Mouse (Mus musculus): ENCODE data around the gene Rsph9. TPM values are rescaled to one million over a fixed set of nuclear protein-coding genes. Genes with fewer than 3 reads are reported as not detected.

Gene Rsph9
- 2.0 and 2.7 TPM in 2 replicates for polyA plus RNA-seq (2015; fragmentation: Nextera tagmentation; extraction: Ambion mirVana)

DNA sequence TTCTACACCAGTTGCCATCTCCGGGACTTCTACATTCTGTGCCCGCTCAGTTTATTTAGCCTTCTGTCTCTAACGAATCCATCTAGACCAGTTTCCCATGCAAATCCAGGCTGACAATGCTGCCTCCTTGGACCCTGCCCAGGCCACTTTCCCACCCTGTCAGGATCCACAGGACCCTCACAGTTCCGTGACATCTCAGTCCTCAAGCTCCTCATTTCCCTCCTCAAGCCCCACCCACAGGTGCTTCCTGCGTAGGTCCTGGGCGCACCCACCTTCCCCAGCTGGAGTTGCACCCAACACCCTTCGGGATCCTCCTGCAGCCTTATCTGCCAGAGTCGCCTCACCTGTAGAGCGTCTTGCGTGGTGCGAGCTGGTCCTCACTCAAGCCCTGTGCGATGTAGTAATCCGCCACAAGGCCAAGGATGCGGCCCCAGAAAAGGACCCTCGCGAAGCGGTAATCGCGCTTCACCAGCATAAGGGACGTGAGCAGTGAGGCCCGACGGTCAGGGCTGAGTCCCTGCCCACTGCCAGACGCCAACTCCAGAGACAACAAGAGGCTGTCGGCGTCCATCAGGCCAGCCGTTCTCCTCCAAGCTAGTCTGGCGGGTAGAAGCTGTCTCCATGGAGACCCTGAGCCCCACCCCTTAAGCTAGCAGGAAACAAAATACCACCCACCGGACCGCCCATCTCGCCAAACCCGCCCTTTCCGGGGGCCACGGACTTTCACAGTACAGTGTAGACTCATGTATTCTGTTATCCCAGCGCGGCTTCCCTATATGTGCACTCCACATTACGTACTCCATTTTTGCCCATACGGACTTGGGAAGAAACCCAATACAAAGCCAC is at the start of gene Rsph9:
Rsph9 (minus strand) TSS at position 639 of the 846 bp plus-strand sequence.

DNA sequence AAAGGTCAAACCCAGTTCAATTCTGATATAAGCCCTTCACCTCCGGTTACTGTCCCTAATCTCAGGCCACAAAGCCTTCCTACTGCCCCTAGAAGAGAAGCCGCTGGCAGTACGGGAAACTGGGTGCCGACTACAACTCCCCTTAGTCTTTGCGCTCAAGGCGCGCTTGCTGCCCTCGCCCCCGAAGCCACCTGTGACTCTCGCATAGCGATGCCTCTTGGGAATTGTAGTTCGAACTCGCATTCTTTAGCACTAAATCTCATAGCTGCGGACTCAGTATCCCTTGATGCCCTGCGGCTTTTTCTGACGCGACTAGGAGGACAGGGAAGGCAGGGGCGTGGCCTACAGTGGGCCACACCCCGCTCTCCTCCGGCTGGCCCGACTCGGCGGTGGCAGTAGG is 16.7 kb upstream of the Rsph9 start, which contains the start of gene Gtpbp2:
Gtpbp2 (plus strand) TSS at position 347 of the 400 bp plus-strand sequence.

DNA sequence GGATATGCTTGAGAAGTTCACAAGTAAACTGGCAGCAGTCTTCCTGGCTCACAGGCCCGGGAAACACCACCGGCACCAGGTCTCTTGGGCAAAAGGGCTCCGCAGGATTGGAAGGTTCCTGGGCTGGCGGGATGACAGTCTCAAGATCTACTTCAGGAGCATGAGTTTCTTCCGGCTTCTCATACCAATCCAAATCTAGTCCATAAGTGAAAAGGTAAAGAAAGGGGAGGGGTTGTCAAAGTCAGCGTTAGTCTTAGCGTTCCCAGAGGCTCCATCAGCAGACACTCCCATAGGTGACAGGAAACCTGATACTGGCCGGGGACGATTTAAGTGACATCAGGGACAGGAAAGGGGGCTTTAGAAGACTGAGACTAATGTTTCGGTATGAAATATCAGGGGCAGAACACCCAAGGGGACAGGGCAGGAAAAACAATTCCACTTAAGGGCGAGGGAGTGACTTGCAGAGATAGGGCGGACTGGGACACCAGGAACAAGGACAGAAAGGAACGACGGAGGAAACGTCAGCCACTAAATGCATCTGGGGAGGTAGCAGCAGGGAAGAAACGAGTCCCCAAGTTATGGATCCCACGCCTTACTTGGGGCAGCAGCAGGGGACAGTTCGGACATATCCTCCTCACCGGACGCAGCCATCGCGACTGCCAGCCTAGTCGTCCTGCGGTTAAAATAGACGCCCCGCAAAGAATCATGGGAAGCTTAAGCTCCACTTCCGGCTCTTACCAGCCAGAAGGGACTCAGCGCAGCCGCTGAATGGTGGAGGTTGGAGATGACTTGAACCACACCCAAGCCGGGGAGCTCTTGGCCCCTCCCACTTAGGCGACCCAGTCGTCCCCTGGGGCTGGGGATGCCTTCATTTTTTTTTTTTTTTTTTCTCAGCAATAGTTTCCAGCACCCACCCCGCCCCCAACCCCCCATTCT is 9.1 kb upstream of the Rsph9 start, which contains the start of gene Mad2l1bp:
Mad2l1bp (minus strand) TSS at position 707 of the 936 bp plus-strand sequence.

DNA sequence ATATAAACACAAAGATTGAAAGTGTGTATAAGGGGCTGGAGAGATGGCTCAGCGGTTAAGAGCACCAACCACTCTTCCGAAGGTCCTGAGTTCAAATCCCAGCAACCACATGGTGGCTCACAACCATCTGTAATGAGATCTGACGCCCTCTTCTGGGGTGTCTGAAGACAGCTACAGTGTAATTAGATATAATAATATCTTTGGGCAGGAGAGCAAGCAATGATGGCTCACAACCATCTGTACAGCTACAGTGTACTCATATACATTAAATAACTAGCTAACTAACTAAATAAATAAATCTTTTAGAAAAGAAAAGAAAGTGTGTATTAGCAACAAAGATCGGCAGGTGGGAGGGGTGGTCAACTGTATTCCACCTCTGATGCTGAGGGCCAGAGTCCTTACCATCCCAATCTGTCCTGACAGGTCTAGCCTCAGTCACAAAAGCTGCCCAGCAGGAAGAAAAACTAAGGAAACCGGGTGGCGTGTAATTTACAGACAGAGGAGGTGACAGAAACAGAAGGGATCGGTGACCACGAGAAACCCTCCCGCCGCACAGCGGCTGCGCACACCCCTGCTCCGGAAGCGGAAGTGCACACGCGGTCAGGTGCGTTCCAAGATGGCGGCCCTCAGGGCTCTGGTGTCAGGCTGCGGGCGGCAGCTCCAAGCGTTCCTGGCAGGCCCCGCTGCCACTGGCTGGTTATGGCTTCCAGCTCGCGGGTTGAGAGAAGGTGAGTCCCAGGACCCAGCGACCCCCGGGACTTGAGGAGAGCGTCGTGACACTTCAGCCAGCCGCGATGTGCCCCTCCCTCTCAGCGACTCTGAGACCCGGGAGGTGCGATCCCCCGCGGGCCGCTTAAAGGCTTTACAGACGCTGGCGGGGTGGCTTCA is 33.4 kb downstream of the Rsph9 start, which contains the start of gene Mrps18a:
Mrps18a (plus strand) TSS at position 585 of the 888 bp plus-strand sequence.

Other genes with a start within 250 kb of the Rsph9 start
- gene Vegfa, start 111.8 kb downstream of the Rsph9 start, polyA plus RNA-seq (2015; fragmentation: Nextera tagmentation; extraction: Ambion mirVana), result 4.3 and 5.8 TPM in 2 replicates
- gene Mrps18a, start 33.2 kb downstream of the Rsph9 start, polyA plus RNA-seq (2015; fragmentation: Nextera tagmentation; extraction: Ambion mirVana), result 77.6 and 81.4 TPM in 2 replicates
- 42.7 and 48.3 TPM in 2 replicates for gene Mad2l1bp, start 9.3 kb upstream of the Rsph9 start, polyA plus RNA-seq (2015; fragmentation: Nextera tagmentation; extraction: Ambion mirVana)
- 41.0 and 41.4 TPM in 2 replicates for gene Gtpbp2, start 16.8 kb upstream of the Rsph9 start, polyA plus RNA-seq (2015; fragmentation: Nextera tagmentation; extraction: Ambion mirVana)
- gene Polh, start 58.4 kb upstream of the Rsph9 start, polyA plus RNA-seq (2015; fragmentation: Nextera tagmentation; extraction: Ambion mirVana), result 21.5 and 23.3 TPM in 2 replicates
- gene Xpo5, start 58.6 kb upstream of the Rsph9 start, polyA plus RNA-seq (2015; fragmentation: Nextera tagmentation; extraction: Ambion mirVana), result 17.3 and 18.1 TPM in 2 replicates
- gene Polr1c, start 103.8 kb upstream of the Rsph9 start, polyA plus RNA-seq (2015; fragmentation: Nextera tagmentation; extraction: Ambion mirVana), result 51.1 and 52.9 TPM in 2 replicates
- 57.2 and 72.5 TPM in 2 replicates for gene Yipf3, start 103.9 kb upstream of the Rsph9 start, polyA plus RNA-seq (2015; fragmentation: Nextera tagmentation; extraction: Ambion mirVana)
- gene Lrrc73, start 109.3 kb upstream of the Rsph9 start, polyA plus RNA-seq (2015; fragmentation: Nextera tagmentation; extraction: Ambion mirVana), result 0.12 and 0.13 TPM in 2 replicates
- 12.8 and 13.7 TPM in 2 replicates for gene Tjap1, start 138.8 kb upstream of the Rsph9 start, polyA plus RNA-seq (2015; fragmentation: Nextera tagmentation; extraction: Ambion mirVana)
- gene Dlk2, start 153.2 kb upstream of the Rsph9 start, polyA plus RNA-seq (2015; fragmentation: Nextera tagmentation; extraction: Ambion mirVana), result 0.11 and 0.14 TPM in 2 replicates
- gene Abcc10, start 184.1 kb upstream of the Rsph9 start, polyA plus RNA-seq (2015; fragmentation: Nextera tagmentation; extraction: Ambion mirVana), result 2.1 and 2.7 TPM in 2 replicates
- gene Zfp318, start 239.5 kb upstream of the Rsph9 start, polyA plus RNA-seq (2015; fragmentation: Nextera tagmentation; extraction: Ambion mirVana), result 2.9 and 3.3 TPM in 2 replicates